Mouse (Mus musculus): ENCODE results near the gene Pigb. TPM values are rescaled to one million over a fixed set of nuclear protein-coding genes. Genes with fewer than 3 reads are reported as not detected.
"Not testable (repeated sequence)": the region's sequence is repeated elsewhere in the genome, so short reads cannot be mapped to it uniquely, and the experiment has no call there.

Gene Pigb
- total RNA-seq (2021): 10 to 100 TPM; 15.3 to 16.4 TPM
- long read RNA-seq, experiment 1, partial matches to known transcripts: 0 of 3 reads
- long read RNA-seq, experiment 1, other reads (novel, unspliced or antisense): 0 of 3 reads
- long read RNA-seq, experiment 2, transcript Pigb-202 (12 exons, 2,193 nt): major isoform, 6 of 9 reads
- long read RNA-seq, experiment 2, partial matches to known transcripts: 0 of 9 reads
- long read RNA-seq, experiment 2, other reads (novel, unspliced or antisense): 2 of 9 reads

- DNase-seq (ENCODE audit: low spot score in 2 of 2): no peak
These were observed at the start of gene Pigb for GRCm38 (mm10) chr9:73040080-73040479. Pigb (minus strand) TSS chr9:73040378.

- no peak for DNase-seq (ENCODE audit: low spot score in 2 of 2)
These were observed 49.2 kb upstream of the Pigb start for GRCm38 (mm10) chr9:73089222-73089920.

GRCm38 (mm10) chr9:73087581-73087980 is 47.4 kb upstream of the Pigb start:
- DNase-seq (ENCODE audit: low spot score in 2 of 2): no peak

GRCm38 (mm10) chr9:73087121-73087520 is 46.9 kb upstream of the Pigb start:
- DNase-seq (ENCODE audit: low spot score in 2 of 2): no peak

- no peak for DNase-seq (ENCODE audit: low spot score in 2 of 2)
These were observed 45.7 kb upstream of the Pigb start for GRCm38 (mm10) chr9:73085845-73086244.

- DNase-seq (ENCODE audit: low spot score in 2 of 2): no peak
These were observed 43.8 kb upstream of the Pigb start for GRCm38 (mm10) chr9:73083956-73084355.

GRCm38 (mm10) chr9:73082291-73083000 is 42.3 kb upstream of the Pigb start:
- DNase-seq (ENCODE audit: low spot score in 2 of 2): no peak

- DNase-seq (ENCODE audit: low spot score in 2 of 2): no peak
These were observed 39.7 kb upstream of the Pigb start for GRCm38 (mm10) chr9:73079801-73080325.

GRCm38 (mm10) chr9:73079349-73079748 is 39.2 kb upstream of the Pigb start:
- not testable (repeated sequence) for DNase-seq (ENCODE audit: low spot score in 2 of 2)

GRCm38 (mm10) chr9:73073169-73073568 is 33.0 kb upstream of the Pigb start:
- DNase-seq (ENCODE audit: low spot score in 2 of 2): no peak

- DNase-seq (ENCODE audit: low spot score in 2 of 2): no peak
These were observed 32.2 kb upstream of the Pigb start for GRCm38 (mm10) chr9:73072426-73072825.

GRCm38 (mm10) chr9:73070971-73071659 is 30.9 kb upstream of the Pigb start:
- no peak for DNase-seq (ENCODE audit: low spot score in 2 of 2)

GRCm38 (mm10) chr9:73068688-73069087 is 28.5 kb upstream of the Pigb start:
- no peak for DNase-seq (ENCODE audit: low spot score in 2 of 2)

- DNase-seq (ENCODE audit: low spot score in 2 of 2): no peak
These were observed 28.1 kb upstream of the Pigb start for GRCm38 (mm10) chr9:73068230-73068679.

- DNase-seq (ENCODE audit: low spot score in 2 of 2): no peak
These were observed 26.9 kb upstream of the Pigb start for GRCm38 (mm10) chr9:73067086-73067485.

GRCm38 (mm10) chr9:73063621-73064290 is 23.6 kb upstream of the Pigb start:
- no peak for DNase-seq (ENCODE audit: low spot score in 2 of 2)

- no peak for DNase-seq (ENCODE audit: low spot score in 2 of 2)
These were observed 19.0 kb upstream of the Pigb start for GRCm38 (mm10) chr9:73059224-73059623.

- DNase-seq (ENCODE audit: low spot score in 2 of 2): no peak
These were observed 15.3 kb upstream of the Pigb start for GRCm38 (mm10) chr9:73055441-73055911.

GRCm38 (mm10) chr9:73050606-73051005 is 10.4 kb upstream of the Pigb start:
- DNase-seq (ENCODE audit: low spot score in 2 of 2): peak; percentile 29 to 47

GRCm38 (mm10) chr9:73049833-73050232 is 9.7 kb upstream of the Pigb start:
- no peak for DNase-seq (ENCODE audit: low spot score in 2 of 2)

- DNase-seq (ENCODE audit: low spot score in 2 of 2): no peak
These were observed 8.7 kb upstream of the Pigb start for GRCm38 (mm10) chr9:73048927-73049326.

Measured in layer of hippocampus, postnatal 14 days (tissue).